Mouse (Mus musculus) MEL-GATA-1-ER (cell line): ENCODE results near the gene Lonp1.
"Not testable (repeated sequence)": the region's sequence is repeated elsewhere in the genome, so short reads cannot be mapped to it uniquely, and the experiment has no call there.

Experiments
- DNase-seq: peaks from one replicate; pipeline ENCODE4 v3.0.0-alpha.2; 2012; ENCODE audit warnings: low read depth; ENCODE audit errors: extremely low read depth

Lonp1 gene

GRCm38 (mm10) chr17:56626260-56626659, 427 bp downstream of the Lonp1 start:
- no peak for DNase-seq

- no peak for DNase-seq
Measured at GRCm38 (mm10) chr17:56625495-56625894, 1.2 kb downstream of the Lonp1 start.

- no peak for DNase-seq
Measured at GRCm38 (mm10) chr17:56617628-56618027, 9.1 kb downstream of the Lonp1 start.

GRCm38 (mm10) chr17:56616725-56617124, 10.0 kb downstream of the Lonp1 start:
- DNase-seq: no peak

- DNase-seq: no peak
Measured at GRCm38 (mm10) chr17:56615792-56616191, 10.9 kb downstream of the Lonp1 start.

GRCm38 (mm10) chr17:56615136-56615784, 11.4 kb downstream of the Lonp1 start:
- DNase-seq: no peak

- no peak for DNase-seq
Measured at GRCm38 (mm10) chr17:56614391-56615135, 12.1 kb downstream of the Lonp1 start.

- DNase-seq: not testable (repeated sequence)
Measured at GRCm38 (mm10) chr17:56613893-56614292, 12.8 kb downstream of the Lonp1 start.

GRCm38 (mm10) chr17:56613236-56613844, 13.3 kb downstream of the Lonp1 start, which contains the start of gene Rpl36:
Gene Rpl36, plus strand, starts transcription at chr17:56613416.
- DNase-seq: peak; percentile 77

GRCm38 (mm10) chr17:56612565-56612939, 14.1 kb downstream of the Lonp1 start:
- DNase-seq: not testable (repeated sequence)

- DNase-seq: peak; percentile 84
Measured at GRCm38 (mm10) chr17:56611861-56612564, 14.7 kb downstream of the Lonp1 start.

- no peak for DNase-seq
Measured at GRCm38 (mm10) chr17:56611323-56611722, 15.4 kb downstream of the Lonp1 start.

GRCm38 (mm10) chr17:56609452-56610171, 17.1 kb downstream of the Lonp1 start, which contains the start of gene 2410015M20Rik:
Gene 2410015M20Rik, minus strand, starts transcription at chr17:56609771.
- DNase-seq: peak; percentile 97

- no peak for DNase-seq
Measured at GRCm38 (mm10) chr17:56608699-56609098, 18.0 kb downstream of the Lonp1 start.

- no peak for DNase-seq
Measured at GRCm38 (mm10) chr17:56607521-56608062, 19.1 kb downstream of the Lonp1 start.

GRCm38 (mm10) chr17:56605431-56605830, 21.3 kb downstream of the Lonp1 start:
- no peak for DNase-seq

GRCm38 (mm10) chr17:56604422-56604821, 22.3 kb downstream of the Lonp1 start:
- no peak for DNase-seq

- DNase-seq: no peak
Measured at GRCm38 (mm10) chr17:56604070-56604380, 22.7 kb downstream of the Lonp1 start.

GRCm38 (mm10) chr17:56603186-56604069, 23.3 kb downstream of the Lonp1 start:
- no peak for DNase-seq
